In the genomic region with DNA sequence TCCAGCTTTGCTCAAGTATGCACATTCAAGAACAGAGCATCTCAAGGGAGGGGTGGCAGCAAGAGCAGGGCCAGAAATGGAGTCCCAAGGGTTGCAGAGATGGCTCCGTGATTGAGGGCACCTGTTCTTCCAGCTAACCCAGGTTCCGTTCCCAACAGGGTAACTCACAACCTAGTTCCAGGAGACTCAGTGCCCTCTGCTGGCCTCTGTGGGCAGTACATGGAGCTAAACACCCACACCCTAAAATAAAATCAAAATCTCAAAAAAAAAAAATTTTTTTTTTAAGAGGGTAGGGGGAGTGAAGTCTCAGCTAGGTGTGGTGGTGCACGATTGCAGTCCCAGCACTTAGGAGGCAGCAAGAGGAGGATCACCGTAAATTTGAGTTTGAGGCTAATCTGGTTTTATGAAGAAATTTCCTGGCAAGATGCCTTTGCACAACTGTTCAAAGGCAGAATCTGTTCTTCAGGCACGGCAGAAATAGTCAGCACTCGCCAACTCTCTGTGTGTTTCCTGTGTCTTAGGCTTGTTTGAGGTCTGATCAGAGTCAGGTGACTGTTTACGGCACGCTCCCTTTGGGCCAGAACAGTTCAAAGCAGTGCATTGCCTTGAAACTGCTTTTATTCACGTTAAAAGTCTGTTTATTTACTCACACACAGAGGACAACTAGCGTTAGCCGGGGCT, we compare ENCODE assay signal across 7 mouse cellular contexts. TPM values are rescaled to one million over a fixed set of nuclear protein-coding genes. Genes with fewer than 3 reads are reported as not detected.
DNase-seq lines count a peak whose midpoint lies in the region; ATAC-seq and TF ChIP-seq lines count a peak whose summit lies in the region.

No protein-coding gene starts in this region.

- DNase-seq in midbrain, embryonic 14.5 days = peak; percentile 66
- peak; percentile 55 for DNase-seq in ZHBTc4 (ENCODE audit: low read depth, low spot score)
- DNase-seq in embryonic facial prominence, embryonic 10.5 days (ENCODE audit: low spot score) = peak; percentile 60
- peak; percentile 66 for DNase-seq in liver, postnatal 0 days
- peak; percentile 62 to 75 for DNase-seq in right cerebral cortex, adult 2 months (ENCODE audit: low spot score in 2 of 2)

- no peak overlapping the region for H3K9ac ChIP-seq in midbrain, embryonic 14.5 days (replicated peaks; ENCODE audit: low read length)
- no peak overlapping the region for H3K9ac ChIP-seq in midbrain, embryonic 15.5 days
- H3K9ac ChIP-seq in liver, postnatal 0 days (replicated peaks) = no peak overlapping the region

- H3K27me3 ChIP-seq in midbrain, embryonic 14.5 days (ENCODE audit: control insufficient read depth, insufficient read depth, low read length) = no peaks in the 10 kb centered on the region
- no peaks in the 10 kb centered on the region for H3K27me3 ChIP-seq in midbrain, embryonic 15.5 days (replicated peaks)
- H3K27me3 ChIP-seq in embryonic facial prominence, embryonic 10.5 days (replicated peaks; ENCODE audit: low read depth, poor library complexity, severe bottlenecking) = no peaks in the 10 kb centered on the region
- 0 out of 2 replicates have a peak, but pooled peaks cover 3% of the 10 kb centered on the region for H3K27me3 ChIP-seq in liver, postnatal 0 days (ENCODE audit: insufficient read depth, low read length)

- H3K4me3 ChIP-seq in midbrain, embryonic 14.5 days (replicated peaks; ENCODE audit: low read depth, low read length) = no peak overlapping the region
- no peak overlapping the region for H3K4me3 ChIP-seq in midbrain, embryonic 15.5 days
- no peak overlapping the region for H3K4me3 ChIP-seq in embryonic facial prominence, embryonic 10.5 days
- H3K4me3 ChIP-seq in liver, postnatal 0 days (ENCODE audit: low read depth, low read length) = no peak overlapping the region

- H3K4me2 ChIP-seq in midbrain, embryonic 14.5 days (ENCODE audit: low read length) = no peak overlapping the region
- no peak overlapping the region for H3K4me2 ChIP-seq in midbrain, embryonic 15.5 days
- no peak overlapping the region for H3K4me2 ChIP-seq in liver, postnatal 0 days (ENCODE audit: low read depth, low read length)

- no peak for ATAC-seq in midbrain, embryonic 14.5 days (ENCODE audit: low FRiP score, low TSS enrichment)
- no peak for ATAC-seq in midbrain, embryonic 15.5 days (replicated peaks)
- peak; percentile 47 to 60; a peak in 2 of 4 replicates for ATAC-seq in hematopoietic stem cell, adult 5-6 weeks (replicated peaks in 1 of 2; ENCODE audit: insufficient read depth in 1 of 2, low FRiP score in 2 of 2, low TSS enrichment in 1 of 2, low read depth in 1 of 2, poor library complexity in 2 of 2, severe bottlenecking in 2 of 2)
- no peak for ATAC-seq in liver, postnatal 0 days

- H3K9me3 ChIP-seq in midbrain, embryonic 14.5 days (ENCODE audit: control insufficient read depth, low read length) = no peaks in the 10 kb centered on the region
- no peaks in the 10 kb centered on the region for H3K9me3 ChIP-seq in midbrain, embryonic 15.5 days
- H3K9me3 ChIP-seq in embryonic facial prominence, embryonic 10.5 days = no peaks in the 10 kb centered on the region
- H3K9me3 ChIP-seq in liver, postnatal 0 days (ENCODE audit: low read length) = no peaks in the 10 kb centered on the region

- peak; percentile 77 for TF ChIP-seq CTCF in liver, postnatal 0 days (IDR thresholded peaks at IDR 0.05; ENCODE audit: low read depth)

- H3K36me3 ChIP-seq in midbrain, embryonic 14.5 days (ENCODE audit: control insufficient read depth, insufficient read depth, low read length) = no peaks in the 10 kb centered on the region
- H3K36me3 ChIP-seq in midbrain, embryonic 15.5 days (replicated peaks) = no peaks in the 10 kb centered on the region
- no peaks in the 10 kb centered on the region for H3K36me3 ChIP-seq in embryonic facial prominence, embryonic 10.5 days (replicated peaks)
- no peaks in the 10 kb centered on the region for H3K36me3 ChIP-seq in liver, postnatal 0 days (replicated peaks; ENCODE audit: insufficient read depth, low read length)

- 63% methylated on average over 11 of the region's 11 CpGs for WGBS in midbrain, embryonic 14.5 days
- WGBS in midbrain, embryonic 15.5 days = 60% methylated on average over 11 of the region's 11 CpGs
- WGBS in embryonic facial prominence, embryonic 10.5 days = 61% methylated on average over 11 of the region's 11 CpGs
- 36% methylated on average over 11 of the region's 11 CpGs for WGBS in liver, postnatal 0 days (ENCODE audit: insufficient replicate concordance)

- no peaks in the 10 kb centered on the region for H3K4me1 ChIP-seq in midbrain, embryonic 14.5 days (ENCODE audit: control insufficient read depth, insufficient read depth, low read length)
- H3K4me1 ChIP-seq in midbrain, embryonic 15.5 days = no peaks in the 10 kb centered on the region
- H3K4me1 ChIP-seq in embryonic facial prominence, embryonic 10.5 days = peaks cover 26% of the 10 kb centered on the region
- H3K4me1 ChIP-seq in liver, postnatal 0 days (ENCODE audit: insufficient read depth) = peaks cover 3% of the 10 kb centered on the region; the same call in 1 of the 2 replicates

- TF ChIP-seq EP300 in liver, postnatal 0 days (IDR thresholded peaks at IDR 0.05; ENCODE audit: low read depth) = no peak

- no peak overlapping the region for H3K27ac ChIP-seq in midbrain, embryonic 14.5 days (replicated peaks; ENCODE audit: low read depth, low read length)
- no peak overlapping the region for H3K27ac ChIP-seq in midbrain, embryonic 15.5 days
- H3K27ac ChIP-seq in embryonic facial prominence, embryonic 10.5 days (replicated peaks) = no peak overlapping the region
- H3K27ac ChIP-seq in liver, postnatal 0 days (ENCODE audit: low read depth) = no peak overlapping the region

RNA-seq across cellular contexts. Expression of gene Kif23, which starts 38.7 kb away (rescaled TPM):
- polyA plus RNA-seq in midbrain, embryonic 14.5 days (2014; fragmentation: Nextera tagmentation; extraction: Ambion mirVana) = 9.6 and 26.3 TPM in 2 replicates
- polyA plus RNA-seq in midbrain, embryonic 15.5 days (2015; fragmentation: Nextera tagmentation; extraction: Ambion mirVana) = 16.2 and 16.9 TPM in 2 replicates
- 112 and 118 TPM in 2 replicates for polyA plus RNA-seq in embryonic facial prominence, embryonic 10.5 days (2016; fragmentation: Nextera tagmentation; extraction: Ambion mirVana)
- total RNA-seq in hematopoietic stem cell, adult 5-6 weeks (2017) = 142 and 175 TPM in 2 replicates
- polyA plus RNA-seq in liver, postnatal 0 days (2015; fragmentation: Nextera tagmentation; extraction: Ambion mirVana) = 23.8 and 28.8 TPM in 2 replicates

RNA-seq across cellular contexts. Expression of gene Paqr5, which starts 41.3 kb away (rescaled TPM):
- 0.15 and 0.38 TPM in 2 replicates for polyA plus RNA-seq in midbrain, embryonic 14.5 days (2014; fragmentation: Nextera tagmentation; extraction: Ambion mirVana)
- polyA plus RNA-seq in midbrain, embryonic 15.5 days (2015; fragmentation: Nextera tagmentation; extraction: Ambion mirVana) = 0.37 and 0.61 TPM in 2 replicates
- 1.2 TPM in 2 replicates for polyA plus RNA-seq in embryonic facial prominence, embryonic 10.5 days (2016; fragmentation: Nextera tagmentation; extraction: Ambion mirVana)
- 13.3 and 15.0 TPM in 2 replicates for total RNA-seq in hematopoietic stem cell, adult 5-6 weeks (2017)
- 0.16 and 0.17 TPM in 2 replicates for polyA plus RNA-seq in liver, postnatal 0 days (2015; fragmentation: Nextera tagmentation; extraction: Ambion mirVana)

Comparison
In these comparisons a context has a peak if more than half of its experiments do, and no peak if none do; other contexts are left out.
1. ATAC-seq: peak in hematopoietic stem cell, adult 5-6 weeks (2 of 2); none in midbrain, embryonic 14.5 days (single experiment), midbrain, embryonic 15.5 days (single experiment) and liver, postnatal 0 days (single experiment).
2. Peak in every context shown above with its lines, with median percentiles within 50 percentile points of each other: DNase-seq.